In genomic region chr17:90999667-91000154, GRCm38 (mm10) we compare ENCODE assay signal across 10 mouse cellular contexts.
DNase-seq lines count a peak whose midpoint lies in the region; ATAC-seq and TF ChIP-seq lines count a peak whose summit lies in the region.
"Had no signal": no experiment of that assay in that cellular context is flagged by ENCODE, and none has a peak within 500 bp of the region (broad histone marks: within the 10 kb centered on the region; RNA-seq: fewer than 3 reads in every experiment).

No protein-coding gene starts in this region.

- H3K9me3 ChIP-seq in forebrain, embryonic 13.5 days (replicated peaks) = no peaks in the 10 kb centered on the region
- H3K9me3 ChIP-seq in forebrain, embryonic 12.5 days = no peaks in the 10 kb centered on the region
- no peaks in the 10 kb centered on the region for H3K9me3 ChIP-seq in midbrain, embryonic 11.5 days (ENCODE audit: control insufficient read depth, low read length)
- H3K9me3 ChIP-seq in midbrain, embryonic 14.5 days (ENCODE audit: control insufficient read depth, low read length) = no peaks in the 10 kb centered on the region
- H3K9me3 ChIP-seq in hindbrain, embryonic 16.5 days (ENCODE audit: control insufficient read depth, low read length) = no peaks in the 10 kb centered on the region
- H3K9me3 ChIP-seq in intestine, embryonic 16.5 days (ENCODE audit: control insufficient read depth, low read length) = no peaks in the 10 kb centered on the region
- H3K9me3 ChIP-seq: heart, embryonic 15.5 days; midbrain, embryonic 12.5 days had no signal

- 47% methylated on average over 4 of the region's 4 CpGs for WGBS in forebrain, embryonic 13.5 days
- 65% methylated on average over 4 of the region's 4 CpGs for WGBS in forebrain, embryonic 12.5 days
- WGBS in midbrain, embryonic 11.5 days = 65% methylated on average over 4 of the region's 4 CpGs
- 57% methylated on average over 4 of the region's 4 CpGs for WGBS in midbrain, embryonic 14.5 days
- WGBS in hindbrain, embryonic 16.5 days = 47% methylated on average over 4 of the region's 4 CpGs
- WGBS in olfactory bulb, adult 2 months = 47% methylated on average over 4 of the region's 4 CpGs
- WGBS in intestine, embryonic 16.5 days = 75% methylated on average over 4 of the region's 4 CpGs

- no peak overlapping the region for H3K9ac ChIP-seq in forebrain, embryonic 13.5 days
- no peak overlapping the region for H3K9ac ChIP-seq in forebrain, embryonic 12.5 days
- no peak overlapping the region for H3K9ac ChIP-seq in midbrain, embryonic 11.5 days (ENCODE audit: low read length)
- no peak overlapping the region for H3K9ac ChIP-seq in midbrain, embryonic 14.5 days (replicated peaks; ENCODE audit: low read length)
- H3K9ac ChIP-seq in hindbrain, embryonic 16.5 days (ENCODE audit: low read depth, low read length) = no peak overlapping the region
- H3K9ac ChIP-seq in intestine, embryonic 16.5 days (ENCODE audit: low read depth, low read length) = no peak overlapping the region
- H3K9ac ChIP-seq: heart, embryonic 15.5 days; midbrain, embryonic 12.5 days had no signal

- H3K4me3 ChIP-seq in forebrain, embryonic 13.5 days = no peak overlapping the region
- H3K4me3 ChIP-seq in forebrain, embryonic 12.5 days (replicated peaks) = no peak overlapping the region
- no peak overlapping the region for H3K4me3 ChIP-seq in midbrain, embryonic 11.5 days (ENCODE audit: low read depth, low read length)
- no peak overlapping the region for H3K4me3 ChIP-seq in midbrain, embryonic 14.5 days (replicated peaks; ENCODE audit: low read depth, low read length)
- no peak overlapping the region for H3K4me3 ChIP-seq in hindbrain, embryonic 16.5 days (ENCODE audit: low read length)
- no peak overlapping the region for H3K4me3 ChIP-seq in olfactory bulb, adult 2 months (ENCODE audit: insufficient read depth, low read depth, low read length)
- no peak overlapping the region for H3K4me3 ChIP-seq in intestine, embryonic 16.5 days (ENCODE audit: low read length)
- H3K4me3 ChIP-seq: heart, embryonic 15.5 days; midbrain, embryonic 12.5 days had no signal

- peaks cover 5% of the 10 kb centered on the region for H3K4me1 ChIP-seq in forebrain, embryonic 13.5 days
- H3K4me1 ChIP-seq in forebrain, embryonic 12.5 days = peaks cover 3% of the 10 kb centered on the region; the same call in 1 of the 2 replicates
- H3K4me1 ChIP-seq in midbrain, embryonic 11.5 days (ENCODE audit: control insufficient read depth, insufficient read depth, low read length) = 0 out of 2 replicates have a peak, but pooled peaks cover 4% of the 10 kb centered on the region
- no peaks in the 10 kb centered on the region for H3K4me1 ChIP-seq in midbrain, embryonic 14.5 days (ENCODE audit: control insufficient read depth, insufficient read depth, low read length)
- peaks cover 2% of the 10 kb centered on the region; the same call in 1 of the 2 replicates for H3K4me1 ChIP-seq in hindbrain, embryonic 16.5 days (ENCODE audit: control insufficient read depth, insufficient read depth, low read depth, low read length)
- no peaks in the 10 kb centered on the region for H3K4me1 ChIP-seq in olfactory bulb, adult 2 months (ENCODE audit: control insufficient read depth, insufficient read depth, low read length)
- no peaks in the 10 kb centered on the region for H3K4me1 ChIP-seq in intestine, embryonic 16.5 days (ENCODE audit: control insufficient read depth, insufficient read depth, low read length)
- H3K4me1 ChIP-seq: heart, embryonic 15.5 days had no signal

- no peak for TF ChIP-seq POLR2A in olfactory bulb, adult 2 months (IDR thresholded peaks at IDR 0.05; ENCODE audit: insufficient read depth, low read depth, low read length)

- H3K4me2 ChIP-seq in forebrain, embryonic 13.5 days = no peak overlapping the region
- H3K4me2 ChIP-seq in forebrain, embryonic 12.5 days = no peak overlapping the region
- no peak overlapping the region for H3K4me2 ChIP-seq in midbrain, embryonic 11.5 days
- no peak overlapping the region for H3K4me2 ChIP-seq in midbrain, embryonic 14.5 days (ENCODE audit: low read length)
- H3K4me2 ChIP-seq in hindbrain, embryonic 16.5 days (ENCODE audit: low read length) = no peak overlapping the region
- no peak overlapping the region for H3K4me2 ChIP-seq in intestine, embryonic 16.5 days (ENCODE audit: low read depth, low read length)
- H3K4me2 ChIP-seq: heart, embryonic 15.5 days; midbrain, embryonic 12.5 days had no signal

- peak overlapping the region; percentile 38; the same call in 1 of the 2 replicates for H3K27ac ChIP-seq in forebrain, embryonic 13.5 days
- no peak overlapping the region for H3K27ac ChIP-seq in forebrain, embryonic 12.5 days
- H3K27ac ChIP-seq in midbrain, embryonic 11.5 days (ENCODE audit: low read depth, low read length) = no peak overlapping the region
- no peak overlapping the region for H3K27ac ChIP-seq in midbrain, embryonic 14.5 days (replicated peaks; ENCODE audit: low read depth, low read length)
- no peak overlapping the region; the same call in none of the 2 replicates for H3K27ac ChIP-seq in hindbrain, embryonic 16.5 days (ENCODE audit: low read depth, low read length)
- H3K27ac ChIP-seq in olfactory bulb, adult 2 months (ENCODE audit: insufficient read depth, low read depth, low read length) = peak overlapping the region; percentile 40
- no peak overlapping the region for H3K27ac ChIP-seq in intestine, embryonic 16.5 days (ENCODE audit: low read length)
- H3K27ac ChIP-seq: heart, embryonic 15.5 days; midbrain, embryonic 12.5 days had no signal

- H3K36me3 ChIP-seq in forebrain, embryonic 13.5 days (ENCODE audit: poor library complexity, severe bottlenecking) = no peaks in the 10 kb centered on the region
- H3K36me3 ChIP-seq in forebrain, embryonic 12.5 days (replicated peaks) = no peaks in the 10 kb centered on the region
- no peaks in the 10 kb centered on the region for H3K36me3 ChIP-seq in midbrain, embryonic 11.5 days (ENCODE audit: control insufficient read depth, insufficient read depth, low read length)
- no peaks in the 10 kb centered on the region for H3K36me3 ChIP-seq in midbrain, embryonic 14.5 days (ENCODE audit: control insufficient read depth, insufficient read depth, low read length)
- no peaks in the 10 kb centered on the region for H3K36me3 ChIP-seq in hindbrain, embryonic 16.5 days (ENCODE audit: control insufficient read depth, insufficient read depth, low read length)
- H3K36me3 ChIP-seq in intestine, embryonic 16.5 days (ENCODE audit: control insufficient read depth, insufficient read depth, low read length) = no peaks in the 10 kb centered on the region
- H3K36me3 ChIP-seq: heart, embryonic 15.5 days; midbrain, embryonic 12.5 days had no signal

- peak; percentile 81 for DNase-seq in midbrain, embryonic 11.5 days (ENCODE audit: low spot score, missing footprints)
- no peak for DNase-seq in midbrain, embryonic 14.5 days
- DNase-seq in urinary bladder, postnatal 4 days (ENCODE audit: low spot score in 2 of 2) = no peak

- peak; percentile 58; the same call in 1 of the 2 replicates for ATAC-seq in forebrain, embryonic 13.5 days
- no peak for ATAC-seq in forebrain, embryonic 12.5 days (ENCODE audit: low FRiP score)
- ATAC-seq in midbrain, embryonic 11.5 days (ENCODE audit: low FRiP score) = no peak
- ATAC-seq in midbrain, embryonic 14.5 days (ENCODE audit: low FRiP score, low TSS enrichment) = no peak
- ATAC-seq in hindbrain, embryonic 16.5 days = peak; percentile 82
- ATAC-seq in intestine, embryonic 16.5 days = no peak

- no peaks in the 10 kb centered on the region for H3K27me3 ChIP-seq in forebrain, embryonic 13.5 days
- no peaks in the 10 kb centered on the region for H3K27me3 ChIP-seq in forebrain, embryonic 12.5 days
- H3K27me3 ChIP-seq in midbrain, embryonic 11.5 days (ENCODE audit: control insufficient read depth, insufficient read depth, low read length) = no peaks in the 10 kb centered on the region
- H3K27me3 ChIP-seq in midbrain, embryonic 14.5 days (ENCODE audit: control insufficient read depth, insufficient read depth, low read length) = no peaks in the 10 kb centered on the region
- no peaks in the 10 kb centered on the region for H3K27me3 ChIP-seq in hindbrain, embryonic 16.5 days (replicated peaks; ENCODE audit: control insufficient read depth, insufficient read depth, low read length)
- H3K27me3 ChIP-seq in intestine, embryonic 16.5 days (replicated peaks; ENCODE audit: control insufficient read depth, insufficient read depth, low read length) = no peaks in the 10 kb centered on the region
- H3K27me3 ChIP-seq: heart, embryonic 15.5 days; midbrain, embryonic 12.5 days had no signal

- TF ChIP-seq CTCF in olfactory bulb, adult 2 months (IDR thresholded peaks at IDR 0.05; ENCODE audit: insufficient read depth, low read depth, low read length) = no peak

Comparison
In these comparisons a context has a peak if more than half of its experiments do, and no peak if none do; other contexts are left out.
1. ATAC-seq: peak in forebrain, embryonic 13.5 days (single experiment) and hindbrain, embryonic 16.5 days (single experiment); none in forebrain, embryonic 12.5 days (single experiment), midbrain, embryonic 11.5 days (single experiment), midbrain, embryonic 14.5 days (single experiment) and intestine, embryonic 16.5 days (single experiment).
2. H3K27ac ChIP-seq: peak in forebrain, embryonic 13.5 days (single experiment) and olfactory bulb, adult 2 months (single experiment); none in forebrain, embryonic 12.5 days (single experiment), midbrain, embryonic 11.5 days (single experiment), midbrain, embryonic 14.5 days (single experiment), hindbrain, embryonic 16.5 days (single experiment) and intestine, embryonic 16.5 days (single experiment).